Mouse (Mus musculus): ENCODE data around the gene Steap3. TPM values are rescaled to one million over a fixed set of nuclear protein-coding genes. Genes with fewer than 3 reads are reported as not detected.
A peak's percentile ranks its signal among the peaks of the same experiment; 100 is the strongest.

Gene Steap3
- polyA plus RNA-seq, 1 experiment from 2014 or later: 4.0 TPM

DNA sequence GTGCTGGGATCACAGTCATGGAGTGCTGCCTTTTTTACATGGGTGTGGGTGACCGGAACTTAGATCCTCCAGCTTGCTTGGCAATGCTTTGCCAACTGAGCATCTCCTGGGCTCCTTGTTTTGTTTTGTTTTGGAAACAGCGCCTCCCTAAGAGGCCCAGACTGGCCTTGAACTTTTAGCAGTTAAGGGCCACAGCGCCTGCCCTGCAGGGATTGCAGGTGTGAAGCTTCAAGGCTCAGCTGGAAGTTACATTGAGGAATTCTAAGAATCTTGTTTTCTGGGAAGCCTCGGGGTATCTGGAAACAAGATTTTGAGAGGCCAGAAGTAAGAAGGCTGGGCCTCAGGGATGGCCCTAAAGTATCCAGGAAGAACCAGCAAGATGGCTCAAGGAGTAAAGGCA lies 6.0 kb downstream of the Steap3 start:
- no peak for ATAC-seq (ENCODE audit: low FRiP score, low read depth)
- Histone ChIP-seq H3K9me3 (no peaks in the 10 kb centered on the region), H3K36me3 (no peaks in the 10 kb centered on the region), H3K4me3 (no peak overlapping the region), H3K27me3 (peaks cover 35% of the 10 kb centered on the region), H3K4me1 (peaks cover 7% of the 10 kb centered on the region; the same call in 1 of the 2 replicates), H3K9ac (replicated peaks) (no peak overlapping the region), H3K27ac (replicated peaks) (no peak overlapping the region), H3K4me2 (replicated peaks) (no peak overlapping the region)
- WGBS: 45% methylated on average over 4 of the region's 4 CpGs

DNA sequence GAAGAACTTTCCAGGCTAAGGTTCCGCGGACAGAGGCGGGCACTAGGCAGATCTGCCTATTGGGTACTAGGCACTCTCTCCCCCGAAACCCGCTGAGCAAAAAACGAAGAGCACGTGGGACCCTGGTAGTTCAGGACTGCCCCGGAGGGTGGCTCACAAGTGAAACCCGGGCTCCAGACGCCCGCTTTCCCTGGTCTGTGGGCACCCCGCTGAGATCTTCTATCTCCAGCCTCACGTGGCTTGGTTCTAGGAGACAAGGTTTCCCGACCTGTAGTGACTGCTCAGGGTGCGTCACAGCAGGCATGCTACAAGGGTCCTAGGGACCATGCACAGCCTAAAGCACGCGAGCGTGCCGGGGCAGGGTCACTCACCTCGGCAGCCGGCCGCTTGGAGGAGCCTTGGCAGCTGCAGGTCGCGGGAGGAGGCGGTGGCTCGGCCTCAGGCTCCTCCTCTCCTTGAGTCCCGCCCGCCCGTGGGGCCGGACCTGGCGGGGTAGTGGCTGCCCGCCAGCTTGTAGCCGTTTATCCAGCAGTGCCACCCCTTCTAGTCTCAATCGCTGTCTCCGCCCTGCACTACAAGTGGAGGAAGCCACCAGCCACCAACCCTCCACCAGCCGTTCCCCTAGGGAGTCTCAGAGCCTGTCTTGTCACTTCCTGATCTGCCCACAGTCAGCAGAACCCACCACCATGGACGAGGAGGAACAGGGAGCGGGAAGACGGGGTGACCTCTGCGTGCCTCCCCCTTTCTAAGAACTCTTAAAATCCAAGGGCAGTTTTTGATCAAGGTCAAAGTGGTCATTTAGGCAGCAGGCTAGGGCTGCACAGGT lies 7.4 kb downstream of the Steap3 start:
- WGBS: 2% methylated on average over 33 of the region's 40 CpGs
- H3K4me3 ChIP-seq: peak overlapping the region; percentile 51
- ATAC-seq (ENCODE audit: low FRiP score, low read depth): peak; percentile 89
- no peaks in the 10 kb centered on the region for H3K36me3 ChIP-seq
- H3K27me3 ChIP-seq: peaks cover 35% of the 10 kb centered on the region
- H3K9me3 ChIP-seq: no peaks in the 10 kb centered on the region
- peak overlapping the region; percentile 94 for H3K4me2 ChIP-seq (replicated peaks)
- peaks cover 7% of the 10 kb centered on the region; the same call in 1 of the 2 replicates for H3K4me1 ChIP-seq
- peak overlapping the region; percentile 49 for H3K9ac ChIP-seq (replicated peaks)
- H3K27ac ChIP-seq (replicated peaks): no peak overlapping the region

GRCm38 (mm10) chr1:120263226-120263625 lies 9.3 kb downstream of the Steap3 start:
- WGBS: 89% methylated on average over 4 of the region's 4 CpGs
- Histone ChIP-seq H3K36me3 (no peaks in the 10 kb centered on the region), H3K4me2 (replicated peaks) (no peak overlapping the region), H3K4me1 (peaks cover 9% of the 10 kb centered on the region; the same call in 1 of the 2 replicates), H3K9ac (replicated peaks) (no peak overlapping the region), H3K4me3 (no peak overlapping the region), H3K27me3 (peaks cover 35% of the 10 kb centered on the region), H3K27ac (replicated peaks) (no peak overlapping the region), H3K9me3 (no peaks in the 10 kb centered on the region)
- ATAC-seq (ENCODE audit: low FRiP score, low read depth): no peak

DNA sequence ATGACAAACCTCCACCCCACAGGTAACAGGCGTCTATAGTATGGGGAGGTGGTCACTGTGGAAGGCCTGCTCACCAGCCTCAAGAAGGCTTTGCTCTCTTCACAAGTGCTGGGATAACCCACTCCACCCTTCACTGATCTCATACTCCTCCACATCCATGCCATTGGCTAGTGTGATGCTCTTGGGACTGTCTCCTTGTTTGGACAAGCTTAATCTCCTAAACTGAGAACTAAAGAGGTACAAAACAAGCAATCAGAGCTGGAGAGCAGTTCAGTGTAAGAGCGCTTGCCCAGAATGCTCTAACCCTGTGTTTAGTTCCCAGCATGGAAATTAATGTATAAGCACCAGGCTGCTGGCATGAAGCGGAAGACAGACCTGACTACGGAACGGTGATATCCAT lies 11.3 kb downstream of the Steap3 start:
- no peak for ATAC-seq (ENCODE audit: low FRiP score, low read depth)
- Histone ChIP-seq H3K27me3 (peaks cover 26% of the 10 kb centered on the region), H3K36me3 (no peaks in the 10 kb centered on the region), H3K4me1 (peaks cover 9% of the 10 kb centered on the region; the same call in 1 of the 2 replicates), H3K27ac (replicated peaks) (no peak overlapping the region), H3K9ac (replicated peaks) (no peak overlapping the region), H3K4me2 (replicated peaks) (no peak overlapping the region), H3K4me3 (no peak overlapping the region), H3K9me3 (no peaks in the 10 kb centered on the region)
- WGBS: 88% methylated on average over 5 of the region's 5 CpGs

- Histone ChIP-seq H3K36me3 (no peaks in the 10 kb centered on the region), H3K27me3 (peaks cover 13% of the 10 kb centered on the region), H3K4me2 (replicated peaks) (no peak overlapping the region), H3K9ac (replicated peaks) (no peak overlapping the region), H3K4me1 (0 out of 2 replicates have a peak, but pooled peaks cover 2% of the 10 kb centered on the region), H3K27ac (replicated peaks) (no peak overlapping the region), H3K4me3 (no peak overlapping the region), H3K9me3 (no peaks in the 10 kb centered on the region)
- 78% methylated on average over 7 of the region's 7 CpGs for WGBS
- no peak for ATAC-seq (ENCODE audit: low FRiP score, low read depth)
These were observed 13.3 kb downstream of the Steap3 start for GRCm38 (mm10) chr1:120259249-120259648.

DNA sequence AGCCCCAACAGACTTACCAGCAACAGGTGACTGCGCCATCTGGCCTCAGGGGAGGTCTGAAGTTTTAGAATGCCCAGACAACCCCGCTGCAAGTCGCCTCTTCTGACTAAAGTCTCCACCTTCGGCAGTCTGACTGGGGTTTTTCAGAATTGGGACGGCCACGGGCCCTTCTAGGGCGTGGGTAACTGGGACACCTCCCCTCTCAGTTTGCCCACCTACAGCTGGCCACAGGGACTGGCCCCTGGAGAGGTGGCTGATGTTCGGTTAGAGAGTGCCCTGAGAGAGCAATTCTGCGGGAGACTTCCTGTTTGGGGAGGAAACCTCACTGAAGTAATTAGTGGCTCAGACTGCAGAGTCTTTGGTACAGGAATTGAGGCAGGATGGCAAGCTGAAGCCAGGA lies 13.8 kb downstream of the Steap3 start:
- 0 out of 2 replicates have a peak, but pooled peaks cover 2% of the 10 kb centered on the region for H3K4me1 ChIP-seq
- WGBS: 68% methylated on average over 9 of the region's 9 CpGs
- no peak for ATAC-seq (ENCODE audit: low FRiP score, low read depth)

DNA sequence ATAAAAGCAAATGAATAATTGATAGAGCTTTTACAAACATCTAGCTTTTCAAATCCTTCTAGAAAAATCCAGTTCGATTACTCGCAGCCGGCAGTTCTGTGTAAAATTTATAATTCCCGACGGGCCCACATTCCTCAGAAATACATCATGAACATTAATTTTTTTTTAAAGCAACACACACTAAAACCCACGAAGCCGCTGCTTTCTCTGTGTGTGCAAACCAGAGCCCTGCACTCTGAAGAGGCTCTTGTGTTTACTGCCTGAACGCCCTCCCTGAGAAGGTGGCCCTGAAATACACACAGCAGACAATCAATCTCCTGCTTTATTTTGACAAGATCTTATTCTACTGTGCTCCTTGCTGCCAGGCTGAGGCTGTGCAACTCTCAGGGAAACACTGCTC lies 14.3 kb downstream of the Steap3 start:
- 90% methylated on average over 8 of the region's 8 CpGs for WGBS
- Histone ChIP-seq H3K4me1 (0 out of 2 replicates have a peak, but pooled peaks cover 2% of the 10 kb centered on the region), H3K4me3 (no peak overlapping the region), H3K4me2 (replicated peaks) (no peak overlapping the region), H3K27me3 (0 out of 2 replicates have a peak, but pooled peaks cover 3% of the 10 kb centered on the region), H3K27ac (replicated peaks) (no peak overlapping the region), H3K9ac (replicated peaks) (no peak overlapping the region), H3K36me3 (no peaks in the 10 kb centered on the region), H3K9me3 (no peaks in the 10 kb centered on the region)
- no peak for ATAC-seq (ENCODE audit: low FRiP score, low read depth)

More for the DNA sequence above, 13.8 kb downstream of the Steap3 start:
- Histone ChIP-seq H3K4me2 (replicated peaks) (no peak overlapping the region), H3K9ac (replicated peaks) (no peak overlapping the region), H3K9me3 (no peaks in the 10 kb centered on the region), H3K4me3 (no peak overlapping the region), H3K36me3 (no peaks in the 10 kb centered on the region), H3K27ac (replicated peaks) (no peak overlapping the region), H3K27me3 (peaks cover 8% of the 10 kb centered on the region)

- no peak overlapping the region for H3K4me3 ChIP-seq
- ATAC-seq (ENCODE audit: low FRiP score, low read depth): no peak
- H3K27ac ChIP-seq (replicated peaks): no peak overlapping the region
- H3K27me3 ChIP-seq: no peaks in the 10 kb centered on the region
- no peaks in the 10 kb centered on the region for H3K36me3 ChIP-seq
- 88% methylated on average over 6 of the region's 6 CpGs for WGBS
- no peak overlapping the region for H3K4me2 ChIP-seq (replicated peaks)
- 0 out of 2 replicates have a peak, but pooled peaks cover 2% of the 10 kb centered on the region for H3K4me1 ChIP-seq
- no peak overlapping the region for H3K9ac ChIP-seq (replicated peaks)
- no peaks in the 10 kb centered on the region for H3K9me3 ChIP-seq
These were observed 18.8 kb downstream of the Steap3 start for GRCm38 (mm10) chr1:120253751-120254150.

GRCm38 (mm10) chr1:120252519-120253160 lies 19.9 kb downstream of the Steap3 start:
- H3K4me1 ChIP-seq: no peaks in the 10 kb centered on the region
- no peak for ATAC-seq (ENCODE audit: low FRiP score, low read depth)
- no peak overlapping the region for H3K27ac ChIP-seq (replicated peaks)
- no peaks in the 10 kb centered on the region for H3K9me3 ChIP-seq
- no peaks in the 10 kb centered on the region for H3K36me3 ChIP-seq
- no peak overlapping the region for H3K4me2 ChIP-seq (replicated peaks)
- H3K27me3 ChIP-seq: no peaks in the 10 kb centered on the region
- H3K4me3 ChIP-seq: no peak overlapping the region
- no peak overlapping the region for H3K9ac ChIP-seq (replicated peaks)
- 89% methylated on average over 7 of the region's 7 CpGs for WGBS

DNA sequence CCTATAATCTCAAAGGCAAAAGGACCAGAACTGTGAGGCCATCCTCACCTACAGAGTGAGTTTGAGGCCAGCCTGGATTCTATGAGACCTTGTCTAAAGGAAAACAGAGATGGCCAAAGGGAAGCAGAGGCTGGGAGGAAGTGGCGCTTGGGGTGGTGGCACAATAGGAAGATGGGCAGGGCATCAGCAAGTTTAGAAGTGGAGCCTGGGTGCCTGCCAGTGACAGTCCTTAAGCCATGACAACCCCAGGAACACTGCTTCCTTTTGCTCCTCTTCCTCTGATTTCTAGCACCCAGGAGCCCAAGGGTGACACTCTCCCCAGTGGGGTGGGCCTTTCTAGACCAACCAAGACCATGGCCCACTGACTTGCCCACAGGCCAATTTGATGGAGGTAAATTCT lies 21.3 kb downstream of the Steap3 start:
- Histone ChIP-seq H3K27ac (replicated peaks) (no peak overlapping the region), H3K27me3 (no peaks in the 10 kb centered on the region), H3K4me1 (no peaks in the 10 kb centered on the region), H3K9ac (replicated peaks) (no peak overlapping the region), H3K4me3 (no peak overlapping the region), H3K9me3 (no peaks in the 10 kb centered on the region), H3K4me2 (replicated peaks) (no peak overlapping the region), H3K36me3 (no peaks in the 10 kb centered on the region)
- WGBS: 100% methylated on average over 1 of the region's 1 CpGs
- ATAC-seq (ENCODE audit: low FRiP score, low read depth): no peak

GRCm38 (mm10) chr1:120250586-120250985 lies 21.9 kb downstream of the Steap3 start:
- Histone ChIP-seq H3K4me3 (no peak overlapping the region), H3K27ac (replicated peaks) (no peak overlapping the region), H3K4me2 (replicated peaks) (no peak overlapping the region), H3K27me3 (no peaks in the 10 kb centered on the region), H3K4me1 (no peaks in the 10 kb centered on the region), H3K9me3 (no peaks in the 10 kb centered on the region), H3K9ac (replicated peaks) (no peak overlapping the region), H3K36me3 (no peaks in the 10 kb centered on the region)
- 82% methylated on average over 3 of the region's 3 CpGs for WGBS
- ATAC-seq (ENCODE audit: low FRiP score, low read depth): no peak

DNA sequence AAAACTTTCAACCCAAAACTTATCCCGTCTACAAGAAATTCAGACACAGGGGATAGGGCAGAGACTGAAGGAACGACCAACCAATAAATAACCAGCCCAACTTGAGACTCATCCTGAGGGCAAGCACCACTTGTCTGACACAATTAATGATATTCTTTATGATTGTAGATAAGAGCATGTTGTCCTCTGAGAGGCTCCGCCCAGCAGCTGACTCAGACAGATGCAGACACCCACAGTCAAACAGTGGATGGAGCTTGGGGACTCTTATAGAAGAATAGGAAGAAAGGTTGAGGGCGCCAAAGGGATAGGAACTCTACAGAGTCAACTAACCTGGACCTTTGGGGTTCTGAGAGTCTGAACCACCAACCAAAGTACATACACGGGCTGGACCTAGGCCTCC lies 22.7 kb downstream of the Steap3 start:
- Histone ChIP-seq H3K36me3 (no peaks in the 10 kb centered on the region), H3K4me1 (no peaks in the 10 kb centered on the region), H3K4me2 (replicated peaks) (no peak overlapping the region), H3K9me3 (no peaks in the 10 kb centered on the region), H3K27me3 (no peaks in the 10 kb centered on the region), H3K4me3 (no peak overlapping the region), H3K9ac (replicated peaks) (no peak overlapping the region), H3K27ac (replicated peaks) (no peak overlapping the region)
- no peak for ATAC-seq (ENCODE audit: low FRiP score, low read depth)
- WGBS: 93% methylated on average over 5 of the region's 5 CpGs

All from midbrain, embryonic 12.5 days (tissue).